Mouse (Mus musculus): ENCODE results near the gene Irf2bp2. TPM values are rescaled to one million over a fixed set of nuclear protein-coding genes. Genes with fewer than 3 reads are reported as not detected.
"Not testable (repeated sequence)": the region's sequence is repeated elsewhere in the genome, so short reads cannot be mapped to it uniquely, and the experiment has no call there.

Irf2bp2 gene
- total RNA-seq, 2 experiments from 2014 or later, result 53.3 to 55.5 TPM

DNA sequence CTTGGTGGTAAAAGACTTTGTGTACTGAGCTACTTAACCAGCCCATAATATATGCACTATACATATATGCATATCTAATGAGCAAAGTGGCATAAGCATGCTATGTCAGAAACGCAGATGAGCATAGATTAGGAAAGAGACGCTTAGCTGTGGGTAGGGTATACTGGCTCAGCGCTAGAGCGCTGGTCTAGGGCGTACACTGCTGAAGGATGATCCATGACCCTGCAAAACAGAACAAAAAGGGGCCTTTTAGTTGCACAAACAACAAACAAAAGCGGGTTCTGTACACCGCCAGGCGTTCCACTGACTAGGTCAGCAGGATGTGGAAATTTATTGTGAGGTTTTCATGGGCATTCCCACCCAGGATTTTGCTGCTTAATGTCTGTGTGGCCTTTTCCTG lies 8.9 kb upstream of the Irf2bp2 start:
- no peak for DNase-seq

DNA sequence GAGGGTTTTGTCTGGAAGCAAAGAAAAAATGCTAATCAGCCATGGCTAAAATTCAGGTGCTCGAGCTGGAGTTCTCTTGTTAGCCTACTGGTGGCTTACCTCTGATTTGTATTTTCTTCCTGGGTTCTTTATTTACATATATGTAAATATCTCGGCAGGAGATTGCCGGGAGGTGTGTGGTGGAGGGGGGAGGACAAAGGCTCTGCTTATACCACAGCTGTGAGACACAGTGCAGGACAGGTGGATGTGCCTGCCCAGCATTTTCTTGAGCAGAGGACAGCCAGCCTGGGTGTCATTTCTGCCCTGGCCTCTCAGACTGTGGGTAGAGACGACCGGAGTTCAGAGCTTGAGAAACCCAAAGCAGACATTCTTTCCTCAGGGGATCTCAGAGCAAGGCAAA lies 7.5 kb upstream of the Irf2bp2 start:
- no peak for DNase-seq

DNA sequence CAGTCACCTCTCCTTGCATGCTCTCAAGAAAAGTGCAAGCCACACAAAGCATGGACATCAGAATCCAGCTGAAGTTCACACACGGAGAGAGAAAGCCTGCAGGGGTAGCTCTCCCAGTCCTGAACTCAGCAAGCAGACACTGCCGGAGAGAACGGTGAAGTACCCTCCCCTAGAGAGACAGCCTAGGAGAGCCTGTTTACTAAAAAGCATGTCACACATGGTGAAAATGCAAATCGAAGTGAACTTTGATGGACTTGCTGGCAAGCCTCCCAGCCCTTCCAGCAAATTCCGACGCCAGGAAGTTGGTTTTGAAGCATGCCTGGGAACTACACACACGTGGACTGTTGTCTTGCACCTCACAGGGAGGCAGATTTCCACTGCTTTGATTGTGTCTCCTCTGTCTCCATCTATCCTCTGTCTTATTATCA lies 7.0 kb upstream of the Irf2bp2 start:
- no peak for DNase-seq

GRCm38 (mm10) chr8:126600388-126600787 lies 6.6 kb upstream of the Irf2bp2 start:
- not testable (repeated sequence) for DNase-seq

DNA sequence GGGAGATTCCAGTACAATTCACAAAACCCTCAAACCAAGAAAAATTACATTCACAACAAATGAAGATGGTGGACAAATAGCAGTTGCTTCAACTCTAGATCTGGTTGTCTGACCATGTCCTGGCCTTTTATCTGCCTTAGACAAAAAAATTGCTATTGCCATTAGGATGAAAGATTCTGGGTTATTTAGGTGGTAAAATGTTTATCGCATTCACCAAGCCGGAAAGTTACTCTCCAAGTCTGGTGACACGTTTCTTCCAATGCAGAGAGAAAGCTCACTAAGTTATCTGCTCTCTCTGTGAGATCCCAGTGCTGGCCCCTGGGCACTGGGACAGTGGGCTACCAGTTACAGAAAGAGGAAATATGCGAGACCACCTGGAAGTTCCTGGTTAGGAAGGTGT lies 5.5 kb upstream of the Irf2bp2 start:
- no peak for DNase-seq

DNA sequence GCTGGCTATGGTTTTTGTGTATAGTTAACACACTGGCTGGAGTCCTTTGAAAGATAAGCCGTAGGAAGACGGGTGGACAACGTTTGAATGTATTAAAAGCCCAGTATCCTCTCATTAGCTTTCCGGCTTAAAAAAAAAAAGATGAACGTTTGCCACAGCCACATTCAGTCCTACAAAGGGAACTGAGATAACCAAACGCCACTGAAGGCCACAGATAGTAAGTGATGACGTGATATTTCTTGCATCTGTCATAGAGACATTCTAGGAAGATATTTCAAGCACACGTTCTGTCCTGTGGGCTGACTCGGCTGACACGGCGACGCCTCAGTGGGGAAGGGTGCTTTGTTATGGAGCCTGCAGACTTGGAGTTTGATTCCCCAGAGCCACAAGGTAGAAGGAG lies 4.4 kb upstream of the Irf2bp2 start:
- DNase-seq, result no peak

GRCm38 (mm10) chr8:126596721-126597120 lies 2.9 kb upstream of the Irf2bp2 start:
- DNase-seq, result no peak

DNA sequence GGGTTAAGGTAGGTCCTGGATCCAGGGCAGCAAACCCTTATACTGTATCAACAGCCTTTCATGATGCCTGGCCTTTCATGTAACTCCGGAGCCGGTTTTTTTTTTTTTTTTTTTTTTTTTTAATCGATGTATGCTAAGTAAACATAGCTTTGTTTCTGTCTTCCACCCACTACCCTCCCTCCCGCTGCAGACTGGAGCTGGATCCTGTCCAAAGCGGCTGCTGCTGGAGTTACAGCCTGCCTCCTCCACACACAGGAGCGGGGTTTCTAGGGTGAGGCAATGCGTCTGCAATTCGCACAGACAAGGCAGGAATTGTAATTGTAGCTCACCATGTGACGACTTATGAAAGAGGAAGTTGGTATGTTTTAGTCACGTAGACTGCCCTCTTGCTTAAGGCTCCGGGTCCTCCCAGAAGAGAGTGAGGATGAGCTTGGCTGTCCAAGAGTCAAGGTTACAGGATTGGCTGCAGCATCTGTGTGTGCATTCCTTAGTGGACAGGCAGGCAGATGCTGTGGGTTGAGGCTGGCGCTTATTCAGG lies 2.4 kb upstream of the Irf2bp2 start:
- peak; percentile 86 for DNase-seq

DNA sequence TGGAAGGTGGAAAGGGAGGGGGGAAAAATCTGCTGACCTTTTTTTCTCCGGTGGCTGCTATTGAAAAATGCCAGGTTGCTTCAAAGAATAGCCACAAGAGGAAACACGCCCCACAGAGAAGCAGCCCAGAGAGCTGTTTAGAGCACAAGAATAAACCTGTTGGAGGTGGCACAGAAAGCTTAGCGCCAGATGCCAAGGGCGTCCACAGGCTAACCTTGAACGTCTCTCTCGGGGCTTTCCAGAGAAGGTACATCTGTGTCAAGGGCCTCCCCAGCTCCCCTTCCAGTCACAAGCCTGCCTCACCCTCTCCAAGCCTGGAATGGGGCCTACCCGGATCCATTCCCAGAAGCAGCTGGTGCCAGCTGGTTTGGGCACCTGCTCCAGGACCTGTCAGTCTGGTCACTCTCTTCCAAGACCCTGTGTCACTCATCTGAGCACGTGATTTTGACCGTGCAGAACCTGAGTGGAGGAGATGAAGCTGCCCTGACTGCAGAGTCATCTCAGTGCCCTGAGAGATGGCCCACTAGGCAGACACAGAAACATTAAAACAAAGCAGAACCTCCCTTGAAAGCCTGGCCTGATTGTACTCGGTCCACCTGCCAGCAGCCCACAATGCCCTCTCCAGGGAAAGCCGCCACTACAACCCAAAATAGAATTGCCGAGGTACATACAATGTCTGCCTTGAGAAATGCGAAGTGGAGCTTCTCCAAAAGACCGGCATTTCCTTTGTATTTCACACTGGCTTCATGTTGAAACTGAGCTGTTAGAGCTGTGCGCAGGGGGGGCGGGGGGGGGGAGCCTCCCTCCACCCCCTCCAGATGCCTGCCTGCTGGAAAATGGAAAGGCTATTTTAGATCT lies 1.6 kb upstream of the Irf2bp2 start:
- peak; percentile 82 for DNase-seq

- peak; percentile 98 for DNase-seq
These were observed 755 bp upstream of the Irf2bp2 start for GRCm38 (mm10) chr8:126594481-126595000.

- peak; percentile 65 for DNase-seq
These were observed 815 bp downstream of the Irf2bp2 start for GRCm38 (mm10) chr8:126592771-126593571.

- no peak for DNase-seq
These were observed 1.4 kb downstream of the Irf2bp2 start for GRCm38 (mm10) chr8:126592381-126592770.

DNA sequence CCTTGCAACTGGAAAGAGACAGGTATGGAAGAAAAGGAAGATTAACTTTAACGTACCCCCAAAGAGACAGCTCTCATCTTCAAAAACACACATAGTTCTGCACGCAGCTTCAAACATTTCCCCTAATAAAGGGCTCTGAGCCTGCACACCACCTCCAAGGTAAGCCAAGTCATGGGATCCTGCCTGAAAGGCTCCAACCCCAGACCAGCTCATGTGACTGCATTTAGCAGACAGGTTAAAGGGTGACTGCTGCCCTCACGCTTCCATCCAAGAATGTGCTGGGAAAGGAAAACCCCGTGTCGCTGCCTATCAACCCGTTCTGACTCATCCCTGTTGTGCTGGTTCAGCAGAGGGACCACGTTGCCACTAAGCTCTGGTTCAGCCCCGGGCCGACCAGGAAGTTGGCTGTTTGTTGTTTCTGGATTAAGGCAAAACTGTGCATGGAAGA lies 1.9 kb downstream of the Irf2bp2 start:
- DNase-seq, result peak; percentile 56

DNA sequence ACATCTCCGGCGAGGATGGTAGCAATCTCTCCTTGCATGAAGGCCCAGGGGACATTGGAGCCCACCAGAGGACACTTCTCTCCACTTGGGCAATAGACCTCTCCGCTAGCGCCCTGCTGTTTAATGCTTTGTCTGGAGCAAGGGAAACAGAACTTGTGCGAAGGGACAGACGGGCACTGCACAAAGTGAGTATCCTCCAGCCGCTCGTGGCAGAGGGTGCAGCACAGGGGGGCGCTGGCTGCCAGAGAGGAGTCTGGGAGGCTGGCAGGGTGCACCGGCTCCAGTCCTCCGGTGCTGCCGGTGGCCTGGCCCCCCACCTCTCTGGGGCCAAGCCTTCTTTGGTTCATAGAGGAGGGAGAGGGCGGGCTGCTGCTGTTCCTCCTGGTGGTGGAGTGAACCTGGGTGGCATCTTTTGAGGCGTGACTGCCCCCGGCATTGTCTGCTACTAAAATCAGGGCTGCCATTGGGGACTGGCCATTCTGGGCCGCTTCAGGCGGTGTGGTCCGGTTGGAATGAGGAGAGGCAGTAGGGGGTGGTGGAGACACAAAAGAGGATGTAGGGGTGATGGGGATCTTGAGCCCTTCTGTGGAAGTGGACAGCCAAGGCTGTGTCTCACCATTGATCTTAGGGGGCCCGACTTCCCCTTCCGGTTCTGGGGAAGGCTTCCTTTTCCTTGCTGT lies 2.5 kb downstream of the Irf2bp2 start:
- DNase-seq, result peak; percentile 60

DNA sequence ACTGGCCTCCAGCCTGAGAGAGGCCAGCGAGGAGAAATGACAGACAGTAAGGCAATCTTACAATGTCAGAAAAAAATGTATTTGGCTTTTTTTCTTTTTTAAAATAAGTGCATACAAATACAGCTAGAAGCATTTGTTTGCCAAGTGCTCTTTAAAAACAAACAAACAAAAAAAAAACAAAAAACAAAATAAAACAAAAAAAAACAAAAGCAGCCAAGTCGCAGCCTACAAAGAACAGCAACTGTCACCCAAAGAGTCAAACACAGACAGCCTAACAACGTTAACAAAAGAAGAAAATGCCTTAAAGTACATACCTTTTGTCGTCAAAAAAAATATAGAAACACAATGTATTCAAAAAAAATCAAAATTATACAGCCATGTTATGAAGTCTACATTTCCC lies 3.2 kb downstream of the Irf2bp2 start:
- DNase-seq, result no peak

GRCm38 (mm10) chr8:126590024-126590529 lies 3.7 kb downstream of the Irf2bp2 start:
- DNase-seq, result no peak

DNA sequence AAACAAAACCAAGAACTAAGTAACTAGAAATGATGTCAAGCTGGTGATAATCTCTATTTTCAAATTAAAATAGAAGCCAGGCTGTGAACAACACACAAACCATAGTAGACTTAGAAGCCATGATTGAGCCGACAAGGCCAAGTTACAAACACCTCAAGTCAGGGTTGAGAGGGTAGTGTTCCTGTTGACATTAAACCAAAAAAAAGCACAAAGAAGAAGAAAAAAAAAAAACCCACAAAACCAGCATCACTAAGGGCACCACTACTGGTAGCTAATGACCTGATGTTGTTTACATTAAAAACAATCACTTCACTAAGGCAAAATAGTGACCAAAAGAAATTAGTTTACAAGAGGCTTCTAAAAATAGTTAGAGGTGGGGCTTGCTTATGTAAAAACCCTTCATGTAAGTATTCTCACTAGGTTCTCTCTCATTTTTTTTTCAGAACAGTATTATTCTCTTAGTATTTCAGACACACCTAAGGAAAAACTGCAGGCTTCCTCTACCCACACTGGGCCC lies 4.2 kb downstream of the Irf2bp2 start:
- DNase-seq, result no peak

DNA sequence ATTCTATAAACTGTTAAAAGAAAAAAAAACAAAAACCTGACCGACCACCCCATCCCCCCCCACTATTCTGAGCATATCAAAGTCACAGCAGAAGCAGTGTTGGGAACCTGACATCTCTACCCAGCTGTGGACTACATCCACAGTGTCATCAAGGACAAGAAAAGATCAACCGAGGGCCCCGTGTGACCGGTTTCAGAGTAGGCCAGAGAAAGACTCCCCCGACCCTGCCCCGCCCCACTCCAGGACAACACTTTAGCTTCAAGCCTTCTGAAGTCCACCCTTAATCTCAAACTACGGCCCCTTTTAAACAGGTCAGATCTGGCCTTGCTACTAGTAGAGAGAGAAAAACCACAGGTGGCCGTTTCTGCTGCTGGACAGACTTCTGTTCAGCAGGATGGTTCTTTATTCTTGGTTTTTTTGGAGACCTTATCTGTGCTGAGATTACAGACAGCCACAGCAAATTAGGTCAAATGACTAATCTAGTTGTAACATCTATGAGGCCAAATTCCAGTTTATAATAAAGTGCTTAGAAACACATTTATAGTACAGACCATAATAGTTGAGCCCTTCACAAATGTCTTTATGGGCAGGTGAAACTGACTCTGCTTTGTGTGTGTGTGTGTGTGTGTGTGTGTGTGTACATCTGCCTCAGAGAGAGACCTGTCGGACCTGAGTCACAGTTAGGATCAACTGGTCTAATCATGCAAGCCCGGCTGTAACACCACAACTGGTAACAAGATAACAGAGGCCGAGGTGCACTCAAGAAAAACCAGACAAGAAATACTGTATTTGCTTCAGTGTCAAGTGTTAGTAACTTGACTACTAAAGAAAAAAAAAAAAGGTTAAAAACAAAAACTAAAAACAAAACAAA lies 4.9 kb downstream of the Irf2bp2 start:
- no peak for DNase-seq

GRCm38 (mm10) chr8:126587836-126588503 lies 5.8 kb downstream of the Irf2bp2 start:
- no peak for DNase-seq
